Mouse (Mus musculus) colon, adult 2 months (tissue): ENCODE results near the gene Fpr-rs3. TPM values are rescaled to one million over a fixed set of nuclear protein-coding genes. Genes with fewer than 3 reads are reported as not detected.

Source experiments
- polyA plus RNA-seq: library from polyadenylated mRNA; depleted of rRNA; stranded (reverse); fragments of >200 nt; gene quantifications from 2 replicates; pipeline ENCODE4 v1.2.3, GENCODE M21; 2012; rRNA removed

Fpr-rs3 gene
- not detected in 2 replicates for polyA plus RNA-seq

DNA sequence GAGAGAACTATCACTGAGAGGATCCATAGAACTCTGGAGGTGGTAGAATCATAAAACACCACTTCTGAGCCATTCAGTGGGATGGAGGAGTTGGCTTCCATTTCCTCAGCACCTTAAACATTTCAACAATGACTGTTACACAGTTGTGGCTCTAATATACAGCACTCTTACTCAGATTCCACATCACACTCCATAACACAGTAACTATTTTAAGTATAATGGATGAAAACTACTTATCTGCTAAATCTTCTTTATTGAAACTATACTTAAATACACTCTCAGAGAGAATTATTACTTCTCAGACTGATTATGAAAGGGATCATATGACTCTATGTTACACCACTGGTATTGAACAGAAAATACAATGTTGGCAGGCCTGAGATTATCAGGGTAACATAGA, at the start of gene Fpr-rs3:
Fpr-rs3 (minus strand) TSS at position 101 of the 400 bp plus-strand sequence.

DNA sequence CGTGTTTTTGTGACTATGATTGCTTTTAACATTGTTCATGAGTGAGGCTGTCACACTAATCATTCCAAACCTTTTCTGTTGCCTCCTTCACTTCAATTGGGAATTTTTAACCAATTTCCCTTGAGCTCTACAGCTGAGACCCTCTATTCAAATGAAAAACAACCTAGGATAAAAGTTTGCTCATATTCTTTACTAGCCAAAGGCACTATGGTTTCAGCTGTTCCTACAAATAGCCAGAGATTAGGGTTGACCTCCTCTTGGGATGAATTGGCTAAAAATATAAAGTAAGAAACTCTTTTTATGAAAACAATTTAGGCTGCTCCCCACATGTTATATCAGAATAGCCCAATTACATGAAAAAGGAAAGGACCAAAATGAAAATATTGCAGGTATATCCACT, 28.4 kb downstream of the Fpr-rs3 start, which contains the start of gene Vmn2r110:
Vmn2r110 (minus strand) TSS at position 101 of the 400 bp plus-strand sequence.

Other genes with a start within 250 kb of the Fpr-rs3 start
- gene Vmn1r224, start 210.7 kb downstream of the Fpr-rs3 start, polyA plus RNA-seq: not detected in 2 replicates
- not detected in 2 replicates for gene Vmn2r108, start 143.5 kb downstream of the Fpr-rs3 start, polyA plus RNA-seq
- not detected in 2 replicates for gene Vmn1r225, start 126.7 kb downstream of the Fpr-rs3 start, polyA plus RNA-seq
- not detected in 2 replicates for gene Vmn2r109, start 60.1 kb downstream of the Fpr-rs3 start, polyA plus RNA-seq
- not detected in 2 replicates for gene Vmn2r110, start 28.5 kb downstream of the Fpr-rs3 start, polyA plus RNA-seq
- not detected in 2 replicates for gene Vmn1r226, start 58.0 kb upstream of the Fpr-rs3 start, polyA plus RNA-seq
- not detected in 2 replicates for gene Vmn1r227, start 105.0 kb upstream of the Fpr-rs3 start, polyA plus RNA-seq
- not detected in 2 replicates for gene Vmn1r228, start 161.3 kb upstream of the Fpr-rs3 start, polyA plus RNA-seq
- gene Vmn1r229, start 186.7 kb upstream of the Fpr-rs3 start, polyA plus RNA-seq: not detected in 2 replicates
- not detected in 2 replicates for gene Vmn1r230, start 215.6 kb upstream of the Fpr-rs3 start, polyA plus RNA-seq